Mouse (Mus musculus) lung, postnatal 14 days (tissue): ENCODE results near the gene M1ap.
A peak's percentile ranks its signal among the peaks of the same experiment; 100 is the strongest.

Source experiments
- DNase-seq: peaks from one replicate; pipeline ENCODE4 v3.0.0; 2021

Gene M1ap

GRCm38 (mm10) chr6:83011255-83011654 is 64.6 kb downstream of the M1ap start:
- DNase-seq = no peak

GRCm38 (mm10) chr6:83011756-83012155 is 65.1 kb downstream of the M1ap start:
- DNase-seq = no peak

GRCm38 (mm10) chr6:83013444-83013843 is 66.7 kb downstream of the M1ap start:
- DNase-seq = no peak

- no peak for DNase-seq
Observed at GRCm38 (mm10) chr6:83014482-83015466, 68.1 kb downstream of the M1ap start.

GRCm38 (mm10) chr6:83015749-83016148 is 69.0 kb downstream of the M1ap start:
- no peak for DNase-seq

GRCm38 (mm10) chr6:83017190-83017589 is 70.5 kb downstream of the M1ap start:
- peak; percentile 36 for DNase-seq

GRCm38 (mm10) chr6:83019044-83019443 is 72.3 kb downstream of the M1ap start:
- DNase-seq = no peak

GRCm38 (mm10) chr6:83020121-83020520 is 73.4 kb downstream of the M1ap start:
- DNase-seq = no peak

GRCm38 (mm10) chr6:83020836-83021593 is 74.3 kb downstream of the M1ap start:
- DNase-seq = no peak

- no peak for DNase-seq
Observed at GRCm38 (mm10) chr6:83023008-83023407, 76.3 kb downstream of the M1ap start.

GRCm38 (mm10) chr6:83023786-83024185 is 77.1 kb downstream of the M1ap start:
- DNase-seq = no peak

- DNase-seq = no peak
Observed at GRCm38 (mm10) chr6:83024421-83024820, 77.7 kb downstream of the M1ap start.

GRCm38 (mm10) chr6:83025221-83025620 is 78.5 kb downstream of the M1ap start:
- no peak for DNase-seq

GRCm38 (mm10) chr6:83027293-83027692 is 80.6 kb downstream of the M1ap start:
- no peak for DNase-seq

- DNase-seq = no peak
Observed at GRCm38 (mm10) chr6:83027706-83028105, 81.0 kb downstream of the M1ap start.

- no peak for DNase-seq
Observed at GRCm38 (mm10) chr6:83029777-83030176, 83.1 kb downstream of the M1ap start.

GRCm38 (mm10) chr6:83031111-83031510 is 84.4 kb downstream of the M1ap start:
- DNase-seq = no peak

- DNase-seq = no peak
Observed at GRCm38 (mm10) chr6:83031921-83032590, 85.4 kb downstream of the M1ap start.

- DNase-seq = peak; percentile 51
Observed at GRCm38 (mm10) chr6:83032769-83033191, 86.1 kb downstream of the M1ap start.

- DNase-seq = peak; percentile 76
Observed at GRCm38 (mm10) chr6:83033249-83034185, 86.8 kb downstream of the M1ap start, which contains the start of the genes Dok1 and Loxl3. Gene Dok1 (minus strand): TSS chr6:83033471. Gene Loxl3 (plus strand): TSS chr6:83034173.

GRCm38 (mm10) chr6:83034463-83035055 is 87.9 kb downstream of the M1ap start:
- no peak for DNase-seq
